Mouse (Mus musculus) limb, embryonic 14.5 days (tissue): ENCODE data around the gene Aqp8. TPM values are rescaled to one million over a fixed set of nuclear protein-coding genes. Genes with fewer than 3 reads are reported as not detected.

Experiments used
- ATAC-seq: fragments of 200-750 bp; cut with Nextera tagmentation; 2 replicates; pipeline ENCODE4 v1.8.0; 2017; ENCODE audit warnings: low read depth, moderate number of reproducible peaks, moderate TSS enrichment; ENCODE audit not compliant: low FRiP score
- DNase-seq: peaks from one replicate; pipeline ENCODE4 v3.0.0-alpha.2; 2015; ENCODE audit warnings: low spot score
- H3K27ac ChIP-seq: fragments of 300-500 bp; sonication (generic); replicated peaks from 2 replicates; pipeline ENCODE4 v1.5.1; 2014; ENCODE audit warnings: low read depth, mild to moderate bottlenecking, low read length, moderate library complexity, mixed read lengths
- H3K27me3 ChIP-seq: fragments of 300-500 bp; sonication (generic); 2 replicates; pipeline ENCODE4 v1.6.1; 2014; ENCODE audit warnings: low read length, mixed read lengths; ENCODE audit not compliant: control insufficient read depth, insufficient read depth
- H3K36me3 ChIP-seq: fragments of 300-500 bp; sonication (generic); 2 replicates; pipeline ENCODE4 v1.6.1; 2014; ENCODE audit warnings: mild to moderate bottlenecking, low read length, moderate library complexity, mixed read lengths; ENCODE audit not compliant: control insufficient read depth, insufficient read depth
- H3K4me1 ChIP-seq: fragments of 300-500 bp; sonication (generic); 2 replicates; pipeline ENCODE4 v1.6.1; 2014; ENCODE audit warnings: antibody characterized with exemption, low read length, mixed read lengths; ENCODE audit not compliant: control insufficient read depth, insufficient read depth
- H3K4me2 ChIP-seq: fragments of 300-500 bp; sonication (generic); replicated peaks from 2 replicates; pipeline ENCODE4 v1.6.1; 2014; ENCODE audit warnings: low read depth, mild to moderate bottlenecking, low read length, moderate library complexity; ENCODE audit not compliant: severe bottlenecking
- H3K4me3 ChIP-seq: fragments of 300-500 bp; sonication (generic); replicated peaks from 2 replicates; pipeline ENCODE4 v1.5.1; 2014; ENCODE audit warnings: low read length
- H3K9ac ChIP-seq: fragments of 300-500 bp; sonication (generic); 2 replicates; pipeline ENCODE4 v1.6.1; 2014; ENCODE audit warnings: mild to moderate bottlenecking, low read depth, low read length, moderate library complexity; ENCODE audit not compliant: severe bottlenecking
- H3K9me3 ChIP-seq: fragments of 300-500 bp; sonication (generic); 2 replicates; pipeline ENCODE4 v1.6.1; 2016; ENCODE audit warnings: low read length; ENCODE audit not compliant: control insufficient read depth
- POLR2A ChIP-seq: fragments of 200-500 bp; IDR thresholded peaks from 2 replicates; pipeline ENCODE4 v1.8.0; 2012; ENCODE audit warnings: inconsistent platforms, mild to moderate bottlenecking, moderate library complexity, borderline replicate concordance; ENCODE audit not compliant: insufficient read depth, insufficient read length; ENCODE audit errors: extremely low read depth
- WGBS: fragments of 180-500 bp; shearing (Covaris S2); extraction: QIAGEN DNeasy Blood & Tissue Kit; methylation state at CpG from one replicate; pipeline ENCODE4 v1.1.7; 2014; 5-methylcytosine and 5-hydroxymethylcytosine counted together
- polyA plus RNA-seq, 2 experiments: library from polyadenylated mRNA; depleted of rRNA in 1 of 2; stranded (reverse) in 1 of 2; unstranded in 1 of 2; fragments of >200 nt; fragmentation: Nextera tagmentation in 1 of 2; extraction: Ambion mirVana in 1 of 2; gene quantifications; 2 replicates each; pipeline versions ENCODE4 v1.2.1 to v1.2.3; 2012 to 2014

Gene Aqp8
- polyA plus RNA-seq, 2 experiments, result 0.15 TPM; not detected in 1

DNA sequence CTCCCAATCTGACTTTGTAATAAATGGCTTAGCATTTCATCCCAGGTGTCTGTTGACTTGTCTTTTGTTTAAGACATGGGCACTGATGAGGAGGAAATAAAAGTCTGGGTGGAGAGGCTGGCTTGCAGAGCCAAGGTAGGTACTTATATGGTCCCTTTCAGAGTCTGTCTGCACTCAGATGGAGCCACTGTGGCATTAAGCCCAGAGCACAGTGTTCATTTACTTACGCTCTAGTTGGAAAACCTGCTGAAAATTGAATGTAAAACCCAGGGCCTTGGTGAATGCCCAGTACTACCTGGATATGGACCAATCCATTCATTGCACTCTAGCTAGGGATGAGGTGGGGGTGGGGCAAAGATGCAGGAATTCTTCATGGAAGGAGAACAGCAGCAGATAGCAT, 5.9 kb downstream of the Aqp8 start:
- Histone ChIP-seq H3K36me3 (no peaks in the 10 kb centered on the region), H3K9me3 (no peaks in the 10 kb centered on the region), H3K4me3 (no peak overlapping the region), H3K27ac (no peak overlapping the region), H3K9ac (no peak overlapping the region), H3K27me3 (no peaks in the 10 kb centered on the region), H3K4me1 (no peaks in the 10 kb centered on the region), H3K4me2 (no peak overlapping the region)
- 92% methylated on average over 1 of the region's 1 CpGs for WGBS
- TF ChIP-seq POLR2A, result no peak
- ATAC-seq, result no peak
- DNase-seq, result no peak

- 63% methylated on average over 5 of the region's 5 CpGs for WGBS
- no peaks in the 10 kb centered on the region for H3K27me3 ChIP-seq
- H3K9me3 ChIP-seq, result no peaks in the 10 kb centered on the region
- H3K36me3 ChIP-seq, result peaks cover 6% of the 10 kb centered on the region; the same call in 1 of the 2 replicates
- H3K4me1 ChIP-seq, result no peaks in the 10 kb centered on the region
- H3K27ac ChIP-seq, result no peak overlapping the region
- no peak overlapping the region for H3K9ac ChIP-seq
- H3K4me2 ChIP-seq, result no peak overlapping the region
- no peak for TF ChIP-seq POLR2A
- no peak for ATAC-seq
- DNase-seq, result no peak
- no peak overlapping the region for H3K4me3 ChIP-seq
Observed at GRCm38 (mm10) chr7:123487703-123488102, 25.6 kb downstream of the Aqp8 start.

GRCm38 (mm10) chr7:123499481-123500238, 37.6 kb downstream of the Aqp8 start:
- ATAC-seq (no peak), DNase-seq (no peak)
- TF ChIP-seq POLR2A, result no peak
- Histone ChIP-seq H3K4me1 (peaks cover 8% of the 10 kb centered on the region; the same call in 1 of the 2 replicates), H3K27me3 (no peaks in the 10 kb centered on the region), H3K4me3 (peak overlapping the region; percentile 64), H3K9me3 (no peaks in the 10 kb centered on the region), H3K27ac (no peak overlapping the region), H3K4me2 (peak overlapping the region; percentile 89), H3K9ac (peak overlapping the region; percentile 70), H3K36me3 (peaks cover 6% of the 10 kb centered on the region; the same call in 1 of the 2 replicates)
- 38% methylated on average over 19 of the region's 19 CpGs for WGBS

GRCm38 (mm10) chr7:123500239-123501219, 38.4 kb downstream of the Aqp8 start, which contains the start of gene Zkscan2:
Gene Zkscan2 (minus strand): TSS chr7:123500449.
- no peaks in the 10 kb centered on the region for H3K36me3 ChIP-seq
- H3K27me3 ChIP-seq, result no peaks in the 10 kb centered on the region
- H3K27ac ChIP-seq, result peak within 1 kb of the TSS; percentile 48; the same call in 1 of the 2 replicates
- ATAC-seq (peak; percentile 95), DNase-seq (peak; percentile 88)
- 3% methylated on average over 53 of the region's 71 CpGs for WGBS
- peak within 1 kb of the TSS; percentile 64 for H3K4me3 ChIP-seq
- no peaks in the 10 kb centered on the region for H3K9me3 ChIP-seq
- H3K4me1 ChIP-seq, result peaks cover 8% of the 10 kb centered on the region; the same call in 1 of the 2 replicates
- TF ChIP-seq POLR2A, result no peak
- peak within 1 kb of the TSS; percentile 89 for H3K4me2 ChIP-seq
- peak within 1 kb of the TSS; percentile 70 for H3K9ac ChIP-seq

GRCm38 (mm10) chr7:123503358-123503757, 41.3 kb downstream of the Aqp8 start:
- Histone ChIP-seq H3K36me3 (no peaks in the 10 kb centered on the region), H3K4me3 (no peak overlapping the region), H3K27ac (no peak overlapping the region), H3K27me3 (no peaks in the 10 kb centered on the region), H3K9me3 (0 out of 2 replicates have a peak, but pooled peaks cover 6% of the 10 kb centered on the region), H3K4me2 (no peak overlapping the region), H3K9ac (no peak overlapping the region), H3K4me1 (peaks cover 8% of the 10 kb centered on the region; the same call in 1 of the 2 replicates)
- no peak for TF ChIP-seq POLR2A
- peak; percentile 71 for DNase-seq
- WGBS, result 3% methylated on average over 1 of the region's 1 CpGs
- ATAC-seq, result no peak
